Mouse (Mus musculus) liver (tissue): Measurements from ENCODE around the gene Cchcr1.
"Not testable (repeated sequence)": the region's sequence is repeated elsewhere in the genome, so short reads cannot be mapped to it uniquely, and the experiment has no call there.

Experiments
- DNase-seq: peaks from one replicate; pipeline ENCODE4 v3.0.0-alpha.2; 2020; ENCODE audit warnings: mixed read lengths

Gene Cchcr1

GRCm38 (mm10) chr17:35516652-35517500, at the start of gene Cchcr1, which contains the start of gene Tcf19:
Gene Cchcr1, plus strand, starts transcription at chr17:35517100.
Gene Tcf19, minus strand, starts transcription at chr17:35516824.
- DNase-seq: peak; percentile 98

GRCm38 (mm10) chr17:35468936-35469335, 48.0 kb upstream of the Cchcr1 start:
- DNase-seq: not testable (repeated sequence)

- peak; percentile 61 for DNase-seq
Observed at GRCm38 (mm10) chr17:35469842-35470751, 46.8 kb upstream of the Cchcr1 start, which contains the start of gene H2-Q10. Gene H2-Q10, plus strand, starts transcription at chr17:35470089.

- DNase-seq: peak; percentile 61
Observed at GRCm38 (mm10) chr17:35484066-35484465, 32.8 kb upstream of the Cchcr1 start.

GRCm38 (mm10) chr17:35485702-35486101, 31.2 kb upstream of the Cchcr1 start:
- DNase-seq: peak; percentile 13

GRCm38 (mm10) chr17:35486726-35487125, 30.2 kb upstream of the Cchcr1 start:
- DNase-seq: no peak

GRCm38 (mm10) chr17:35488041-35488440, 28.9 kb upstream of the Cchcr1 start:
- DNase-seq: no peak

- DNase-seq: no peak
Observed at GRCm38 (mm10) chr17:35490320-35490719, 26.6 kb upstream of the Cchcr1 start.

- no peak for DNase-seq
Observed at GRCm38 (mm10) chr17:35497124-35497523, 19.8 kb upstream of the Cchcr1 start.

GRCm38 (mm10) chr17:35502226-35502625, 14.7 kb upstream of the Cchcr1 start:
- DNase-seq: no peak

- DNase-seq: no peak
Observed at GRCm38 (mm10) chr17:35502762-35503161, 14.1 kb upstream of the Cchcr1 start.

GRCm38 (mm10) chr17:35503849-35504248, 13.1 kb upstream of the Cchcr1 start:
- no peak for DNase-seq

- no peak for DNase-seq
Observed at GRCm38 (mm10) chr17:35504628-35505481, 12.0 kb upstream of the Cchcr1 start.

GRCm38 (mm10) chr17:35505776-35506175, 11.1 kb upstream of the Cchcr1 start, which contains the start of gene Pou5f1:
Gene Pou5f1, plus strand, starts transcription at chr17:35506018.
- DNase-seq: no peak

GRCm38 (mm10) chr17:35506881-35507280, 10.0 kb upstream of the Cchcr1 start:
- DNase-seq: no peak

- DNase-seq: no peak
Observed at GRCm38 (mm10) chr17:35507556-35508260, 9.2 kb upstream of the Cchcr1 start.

GRCm38 (mm10) chr17:35508279-35508678, 8.6 kb upstream of the Cchcr1 start:
- DNase-seq: not testable (repeated sequence)

GRCm38 (mm10) chr17:35509284-35509683, 7.6 kb upstream of the Cchcr1 start:
- DNase-seq: peak; percentile 41

GRCm38 (mm10) chr17:35512916-35513626, 3.8 kb upstream of the Cchcr1 start:
- DNase-seq: no peak

GRCm38 (mm10) chr17:35513886-35514285, 3.0 kb upstream of the Cchcr1 start:
- peak; percentile 83 for DNase-seq

GRCm38 (mm10) chr17:35514756-35515155, 2.1 kb upstream of the Cchcr1 start:
- no peak for DNase-seq
